Mouse (Mus musculus) stomach, embryonic 16.5 days (tissue): ENCODE data around the gene Abcf1. TPM values are rescaled to one million over a fixed set of nuclear protein-coding genes. Genes with fewer than 3 reads are reported as not detected.

ENCODE experiments used
- ATAC-seq: fragments of 200-750 bp; cut with Nextera tagmentation; 2 replicates; pipeline ENCODE4 v1.8.0; 2017; ENCODE audit warnings: moderate number of reproducible peaks, moderate TSS enrichment; ENCODE audit not compliant: insufficient read depth, low FRiP score
- H3K27ac ChIP-seq: fragments of 300-500 bp; sonication (generic); 2 replicates; pipeline ENCODE4 v1.5.1; 2014; ENCODE audit warnings: low read length
- H3K27me3 ChIP-seq: fragments of 300-500 bp; sonication (generic); 2 replicates; pipeline ENCODE4 v1.6.1; 2014; ENCODE audit warnings: low read length, control low read depth, mixed read lengths; ENCODE audit not compliant: control insufficient read depth, insufficient read depth
- H3K36me3 ChIP-seq: fragments of 300-500 bp; sonication (generic); 2 replicates; pipeline ENCODE4 v1.6.1; 2014; ENCODE audit warnings: low read length; ENCODE audit not compliant: control insufficient read depth, insufficient read depth
- H3K4me1 ChIP-seq: fragments of 300-500 bp; sonication (generic); 2 replicates; pipeline ENCODE4 v1.6.1; 2014; ENCODE audit warnings: low read length, control low read depth, mixed read lengths; ENCODE audit not compliant: control insufficient read depth, insufficient read depth
- H3K4me2 ChIP-seq: fragments of 300-500 bp; sonication (generic); 2 replicates; pipeline ENCODE4 v1.6.1; 2014; ENCODE audit warnings: low read depth, low read length, mixed read lengths
- H3K4me3 ChIP-seq: fragments of 300-500 bp; sonication (generic); replicated peaks from 2 replicates; pipeline ENCODE4 v1.5.1; 2014; ENCODE audit warnings: mild to moderate bottlenecking, low read length
- H3K9ac ChIP-seq: fragments of 300-500 bp; sonication (generic); 2 replicates; pipeline ENCODE4 v1.6.1; 2014; ENCODE audit warnings: low read length
- H3K9me3 ChIP-seq: fragments of 300-500 bp; sonication (generic); replicated peaks from 2 replicates; pipeline ENCODE4 v1.6.1; 2016; ENCODE audit warnings: low read length, control low read depth; ENCODE audit not compliant: control insufficient read depth
- WGBS: fragments of 180-500 bp; shearing (Covaris S2); extraction: QIAGEN DNeasy Blood & Tissue Kit; methylation state at CpG from one replicate; pipeline ENCODE4 v1.1.7; 2014; 5-methylcytosine and 5-hydroxymethylcytosine counted together
- polyA plus RNA-seq: library from polyadenylated mRNA; unstranded; fragments of >200 nt; fragmentation: Nextera tagmentation; extraction: Ambion mirVana; gene quantifications from 2 replicates; pipeline ENCODE4 v1.2.1, GENCODE M21; 2015

Gene Abcf1
- polyA plus RNA-seq, 1 experiment from 2014 or later = 88.9 TPM

- Histone ChIP-seq H3K27me3 (no peaks in the 10 kb centered on the region), H3K4me3 (no peak overlapping the region), H3K9me3 (no peaks in the 10 kb centered on the region), H3K36me3 (no peaks in the 10 kb centered on the region), H3K9ac (no peak overlapping the region), H3K4me2 (no peak overlapping the region), H3K27ac (no peak overlapping the region), H3K4me1 (peaks cover 12% of the 10 kb centered on the region)
- 69% methylated on average over 4 of the region's 4 CpGs for WGBS
- ATAC-seq = no peak
Measured at GRCm38 (mm10) chr17:36000349-36000748, 30.8 kb upstream of the Abcf1 start.

- no peak overlapping the region for H3K4me2 ChIP-seq
- H3K4me1 ChIP-seq = peaks cover 12% of the 10 kb centered on the region
- no peak overlapping the region for H3K27ac ChIP-seq
- no peaks in the 10 kb centered on the region for H3K36me3 ChIP-seq
- no peaks in the 10 kb centered on the region for H3K9me3 ChIP-seq
- no peak overlapping the region for H3K9ac ChIP-seq
- no peaks in the 10 kb centered on the region for H3K27me3 ChIP-seq
- no peak for ATAC-seq
- H3K4me3 ChIP-seq = no peak overlapping the region
- 78% methylated on average over 7 of the region's 7 CpGs for WGBS
Measured at GRCm38 (mm10) chr17:35999356-35999755, 29.8 kb upstream of the Abcf1 start.

GRCm38 (mm10) chr17:35998545-35999305, 29.2 kb upstream of the Abcf1 start:
- no peaks in the 10 kb centered on the region for H3K27me3 ChIP-seq
- 84% methylated on average over 6 of the region's 6 CpGs for WGBS
- H3K4me2 ChIP-seq = no peak overlapping the region; the same call in 1 of the 2 replicates
- H3K9me3 ChIP-seq = no peaks in the 10 kb centered on the region
- no peak overlapping the region for H3K9ac ChIP-seq
- no peak overlapping the region for H3K4me3 ChIP-seq
- no peaks in the 10 kb centered on the region for H3K36me3 ChIP-seq
- no peak for ATAC-seq
- H3K27ac ChIP-seq = no peak overlapping the region
- H3K4me1 ChIP-seq = peaks cover 12% of the 10 kb centered on the region

GRCm38 (mm10) chr17:35997713-35998510, 28.4 kb upstream of the Abcf1 start:
- no peak for ATAC-seq
- H3K9me3 ChIP-seq = no peaks in the 10 kb centered on the region
- no peak overlapping the region for H3K4me3 ChIP-seq
- 53% methylated on average over 12 of the region's 12 CpGs for WGBS
- peaks cover 16% of the 10 kb centered on the region for H3K4me1 ChIP-seq
- no peak overlapping the region for H3K9ac ChIP-seq
- H3K27ac ChIP-seq = 0 out of 2 replicates have a peak overlapping the region, but pooled peaks have one; percentile 22
- H3K4me2 ChIP-seq = peak overlapping the region; percentile 31; the same call in 1 of the 2 replicates
- H3K36me3 ChIP-seq = no peaks in the 10 kb centered on the region
- no peaks in the 10 kb centered on the region for H3K27me3 ChIP-seq

GRCm38 (mm10) chr17:35996949-35997348, 27.4 kb upstream of the Abcf1 start:
- 2% methylated on average over 11 of the region's 11 CpGs for WGBS
- Histone ChIP-seq H3K4me1 (peaks cover 22% of the 10 kb centered on the region), H3K27ac (no peak overlapping the region), H3K27me3 (no peaks in the 10 kb centered on the region), H3K9ac (0 out of 2 replicates have a peak overlapping the region, but pooled peaks have one; percentile 23), H3K4me2 (no peak overlapping the region), H3K36me3 (no peaks in the 10 kb centered on the region), H3K9me3 (no peaks in the 10 kb centered on the region), H3K4me3 (no peak overlapping the region)
- ATAC-seq = peak; percentile 63

- Histone ChIP-seq H3K27ac (no peak overlapping the region), H3K4me1 (peaks cover 24% of the 10 kb centered on the region), H3K27me3 (no peaks in the 10 kb centered on the region), H3K9me3 (no peaks in the 10 kb centered on the region), H3K36me3 (no peaks in the 10 kb centered on the region), H3K9ac (peak overlapping the region; percentile 71), H3K4me2 (peak overlapping the region; percentile 75), H3K4me3 (peak overlapping the region; percentile 73)
- no peak for ATAC-seq
- WGBS = 1% methylated on average over 14 of the region's 14 CpGs
Measured at GRCm38 (mm10) chr17:35994879-35995240, 25.3 kb upstream of the Abcf1 start.

- Histone ChIP-seq H3K27ac (peak overlapping the region; percentile 78), H3K9ac (peak overlapping the region; percentile 71), H3K4me3 (peak overlapping the region; percentile 73), H3K4me1 (peaks cover 24% of the 10 kb centered on the region), H3K27me3 (no peaks in the 10 kb centered on the region), H3K9me3 (no peaks in the 10 kb centered on the region), H3K4me2 (peak overlapping the region; percentile 75), H3K36me3 (no peaks in the 10 kb centered on the region)
- 2% methylated on average over 31 of the region's 31 CpGs for WGBS
- peak; percentile 62 for ATAC-seq
Measured at GRCm38 (mm10) chr17:35994175-35994878, 24.8 kb upstream of the Abcf1 start.

GRCm38 (mm10) chr17:35993675-35994074, 24.1 kb upstream of the Abcf1 start:
- no peaks in the 10 kb centered on the region for H3K27me3 ChIP-seq
- H3K4me2 ChIP-seq = peak overlapping the region; percentile 75
- H3K4me3 ChIP-seq = peak overlapping the region; percentile 73
- peaks cover under 1% of the 10 kb centered on the region; the same call in 1 of the 2 replicates for H3K36me3 ChIP-seq
- peak; percentile 71 for ATAC-seq
- peaks cover 24% of the 10 kb centered on the region for H3K4me1 ChIP-seq
- WGBS = 8% methylated on average over 17 of the region's 17 CpGs
- H3K9me3 ChIP-seq = no peaks in the 10 kb centered on the region
- H3K9ac ChIP-seq = peak overlapping the region; percentile 21; the same call in 1 of the 2 replicates
- no peak overlapping the region for H3K27ac ChIP-seq
